Mouse (Mus musculus) limb, embryonic 14.5 days (tissue): ENCODE measurements around the gene Peg12. TPM values are rescaled to one million over a fixed set of nuclear protein-coding genes. Genes with fewer than 3 reads are reported as not detected.

Experiments used
- ATAC-seq: fragments of 200-750 bp; cut with Nextera tagmentation; 2 replicates; pipeline ENCODE4 v1.8.0; 2017; ENCODE audit warnings: low read depth, moderate number of reproducible peaks, moderate TSS enrichment; ENCODE audit not compliant: low FRiP score
- DNase-seq: peaks from one replicate; pipeline ENCODE4 v3.0.0-alpha.2; 2015; ENCODE audit warnings: low spot score
- H3K27ac ChIP-seq: fragments of 300-500 bp; sonication (generic); replicated peaks from 2 replicates; pipeline ENCODE4 v1.5.1; 2014; ENCODE audit warnings: low read depth, mild to moderate bottlenecking, low read length, moderate library complexity, mixed read lengths
- H3K27me3 ChIP-seq: fragments of 300-500 bp; sonication (generic); 2 replicates; pipeline ENCODE4 v1.6.1; 2014; ENCODE audit warnings: low read length, mixed read lengths; ENCODE audit not compliant: control insufficient read depth, insufficient read depth
- H3K36me3 ChIP-seq: fragments of 300-500 bp; sonication (generic); 2 replicates; pipeline ENCODE4 v1.6.1; 2014; ENCODE audit warnings: mild to moderate bottlenecking, low read length, moderate library complexity, mixed read lengths; ENCODE audit not compliant: control insufficient read depth, insufficient read depth
- H3K4me1 ChIP-seq: fragments of 300-500 bp; sonication (generic); 2 replicates; pipeline ENCODE4 v1.6.1; 2014; ENCODE audit warnings: antibody characterized with exemption, low read length, mixed read lengths; ENCODE audit not compliant: control insufficient read depth, insufficient read depth
- H3K4me2 ChIP-seq: fragments of 300-500 bp; sonication (generic); replicated peaks from 2 replicates; pipeline ENCODE4 v1.6.1; 2014; ENCODE audit warnings: low read depth, mild to moderate bottlenecking, low read length, moderate library complexity; ENCODE audit not compliant: severe bottlenecking
- H3K4me3 ChIP-seq: fragments of 300-500 bp; sonication (generic); replicated peaks from 2 replicates; pipeline ENCODE4 v1.5.1; 2014; ENCODE audit warnings: low read length
- H3K9ac ChIP-seq: fragments of 300-500 bp; sonication (generic); 2 replicates; pipeline ENCODE4 v1.6.1; 2014; ENCODE audit warnings: mild to moderate bottlenecking, low read depth, low read length, moderate library complexity; ENCODE audit not compliant: severe bottlenecking
- H3K9me3 ChIP-seq: fragments of 300-500 bp; sonication (generic); 2 replicates; pipeline ENCODE4 v1.6.1; 2016; ENCODE audit warnings: low read length; ENCODE audit not compliant: control insufficient read depth
- POLR2A ChIP-seq: fragments of 200-500 bp; IDR thresholded peaks from 2 replicates; pipeline ENCODE4 v1.8.0; 2012; ENCODE audit warnings: inconsistent platforms, mild to moderate bottlenecking, moderate library complexity, borderline replicate concordance; ENCODE audit not compliant: insufficient read depth, insufficient read length; ENCODE audit errors: extremely low read depth
- WGBS: fragments of 180-500 bp; shearing (Covaris S2); extraction: QIAGEN DNeasy Blood & Tissue Kit; methylation state at CpG from one replicate; pipeline ENCODE4 v1.1.7; 2014; 5-methylcytosine and 5-hydroxymethylcytosine counted together
- polyA plus RNA-seq, 2 experiments: library from polyadenylated mRNA; depleted of rRNA in 1 of 2; stranded (reverse) in 1 of 2; unstranded in 1 of 2; fragments of >200 nt; fragmentation: Nextera tagmentation in 1 of 2; extraction: Ambion mirVana in 1 of 2; gene quantifications; 2 replicates each; pipeline versions ENCODE4 v1.2.1 to v1.2.3; 2012 to 2014

Peg12 gene
- polyA plus RNA-seq, 2 experiments: 12.3 to 27.4 TPM

DNA sequence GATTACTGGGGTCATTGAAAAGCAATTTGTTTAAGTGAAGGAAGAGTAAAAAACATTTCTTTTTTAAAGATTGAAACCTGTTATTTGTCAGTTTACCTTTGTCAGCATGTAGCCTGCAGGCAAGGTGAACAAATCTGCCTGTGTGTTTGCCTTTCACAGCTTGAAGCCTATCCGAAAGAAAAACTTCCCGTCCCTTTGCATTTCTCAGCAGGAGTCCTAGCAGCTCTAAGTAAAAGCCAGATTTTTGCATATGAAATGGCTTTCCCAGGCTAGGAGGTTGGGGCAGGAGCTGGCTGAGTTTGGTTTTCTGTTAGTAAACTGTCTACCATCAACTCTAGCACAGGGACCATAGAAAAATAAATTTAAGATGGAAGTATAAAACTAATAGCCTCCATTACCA is 12.0 kb downstream of the Peg12 start:
- no peak for ATAC-seq
- Histone ChIP-seq H3K27me3 (no peaks in the 10 kb centered on the region), H3K4me3 (no peak overlapping the region), H3K36me3 (no peaks in the 10 kb centered on the region), H3K27ac (no peak overlapping the region), H3K4me1 (no peaks in the 10 kb centered on the region), H3K9me3 (no peaks in the 10 kb centered on the region), H3K4me2 (no peak overlapping the region), H3K9ac (no peak overlapping the region)
- no peak for DNase-seq
- WGBS: 25% methylated on average over 2 of the region's 2 CpGs
- TF ChIP-seq POLR2A: no peak

DNA sequence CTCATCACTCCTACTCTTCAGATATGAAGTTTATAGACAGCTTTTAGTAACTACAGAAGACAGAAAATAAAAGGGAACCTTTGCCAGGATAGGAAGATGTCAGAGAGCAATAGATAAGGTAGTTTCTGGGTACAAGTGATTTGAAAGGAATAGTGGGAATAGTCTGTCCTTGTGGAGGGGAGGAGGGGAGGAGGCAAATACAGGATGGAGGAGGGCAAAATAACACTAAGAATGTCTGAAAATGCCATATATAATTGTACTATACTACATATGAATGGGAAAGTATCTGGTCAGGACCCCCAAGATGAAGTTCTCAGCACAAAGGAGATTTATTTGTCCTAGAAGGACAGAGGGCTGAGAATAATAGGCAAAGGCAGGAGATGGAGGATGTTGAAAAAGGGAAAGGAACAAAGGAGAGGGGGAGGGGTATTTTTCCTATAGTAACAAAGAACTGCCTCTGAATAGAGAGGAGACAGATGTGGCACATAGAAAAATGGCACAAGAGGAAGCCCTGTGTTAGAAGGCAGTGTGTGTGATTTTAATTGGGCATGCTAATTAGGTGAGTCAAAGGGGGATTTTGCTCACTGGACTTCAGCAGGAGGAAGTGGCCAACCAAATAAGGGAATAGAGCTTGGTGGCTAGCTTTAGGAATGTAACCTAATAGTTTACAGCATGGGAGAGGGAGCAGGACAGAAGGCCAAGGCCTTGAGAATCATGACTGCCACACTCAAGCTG is 18.7 kb downstream of the Peg12 start:
- H3K36me3 ChIP-seq: no peaks in the 10 kb centered on the region
- no peaks in the 10 kb centered on the region for H3K4me1 ChIP-seq
- H3K4me3 ChIP-seq: no peak overlapping the region
- no peak overlapping the region for H3K27ac ChIP-seq
- DNase-seq (no peak), ATAC-seq (no peak)
- H3K4me2 ChIP-seq: no peak overlapping the region
- no peaks in the 10 kb centered on the region for H3K27me3 ChIP-seq
- no peak for TF ChIP-seq POLR2A
- H3K9me3 ChIP-seq: no peaks in the 10 kb centered on the region
- H3K9ac ChIP-seq: no peak overlapping the region

DNA sequence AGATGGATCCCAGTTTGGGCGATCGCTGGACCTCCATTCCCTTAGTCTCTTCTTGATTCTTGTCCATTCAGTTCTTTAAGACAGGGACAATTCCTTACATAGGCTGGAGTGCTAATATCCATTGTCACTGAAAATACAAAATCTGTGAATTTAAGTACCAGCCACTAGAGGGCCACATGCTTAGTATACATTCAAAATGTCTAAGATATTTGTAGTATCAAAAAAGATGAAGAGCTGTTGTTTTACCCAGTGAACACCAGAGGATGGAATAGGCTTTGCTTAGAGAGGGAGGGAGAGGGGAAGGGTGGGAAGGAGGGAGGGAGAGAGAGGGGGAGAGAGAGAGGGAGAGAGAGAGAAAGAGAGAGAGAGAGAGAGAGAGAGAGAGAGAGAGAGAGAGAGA is 27.9 kb downstream of the Peg12 start:
- Histone ChIP-seq H3K27ac (no peak overlapping the region), H3K4me1 (no peaks in the 10 kb centered on the region), H3K4me2 (no peak overlapping the region), H3K9ac (no peak overlapping the region), H3K36me3 (no peaks in the 10 kb centered on the region), H3K9me3 (no peaks in the 10 kb centered on the region), H3K27me3 (no peaks in the 10 kb centered on the region), H3K4me3 (no peak overlapping the region)
- no peak for ATAC-seq
- WGBS: 52% methylated on average over 2 of the region's 2 CpGs
- DNase-seq: no peak
- TF ChIP-seq POLR2A: no peak

DNA sequence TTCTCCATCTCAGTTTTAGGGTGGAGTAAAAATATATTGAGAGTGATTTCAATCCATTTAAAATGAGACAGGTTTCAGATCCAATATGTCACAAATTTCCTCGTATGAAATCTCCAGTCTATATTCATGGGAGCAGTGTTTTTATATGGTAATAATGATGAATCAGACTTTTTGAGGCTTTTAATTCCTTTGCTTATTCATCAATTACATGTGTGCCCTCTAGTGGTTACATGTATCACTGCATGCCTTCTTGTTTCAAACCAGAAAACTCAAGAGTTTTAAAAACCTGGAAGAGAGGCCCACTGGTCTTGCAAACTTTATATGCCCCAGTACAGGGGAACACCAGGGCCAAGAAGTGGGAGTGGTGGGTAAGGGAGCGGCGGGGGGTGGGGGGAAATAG is 31.1 kb downstream of the Peg12 start:
- Histone ChIP-seq H3K4me3 (no peak overlapping the region), H3K9me3 (no peaks in the 10 kb centered on the region), H3K36me3 (no peaks in the 10 kb centered on the region), H3K27me3 (no peaks in the 10 kb centered on the region), H3K9ac (no peak overlapping the region), H3K27ac (no peak overlapping the region), H3K4me2 (no peak overlapping the region), H3K4me1 (no peaks in the 10 kb centered on the region)
- no peak for TF ChIP-seq POLR2A
- DNase-seq (peak; percentile 11), ATAC-seq (no peak)
- 27% methylated on average over 3 of the region's 3 CpGs for WGBS

DNA sequence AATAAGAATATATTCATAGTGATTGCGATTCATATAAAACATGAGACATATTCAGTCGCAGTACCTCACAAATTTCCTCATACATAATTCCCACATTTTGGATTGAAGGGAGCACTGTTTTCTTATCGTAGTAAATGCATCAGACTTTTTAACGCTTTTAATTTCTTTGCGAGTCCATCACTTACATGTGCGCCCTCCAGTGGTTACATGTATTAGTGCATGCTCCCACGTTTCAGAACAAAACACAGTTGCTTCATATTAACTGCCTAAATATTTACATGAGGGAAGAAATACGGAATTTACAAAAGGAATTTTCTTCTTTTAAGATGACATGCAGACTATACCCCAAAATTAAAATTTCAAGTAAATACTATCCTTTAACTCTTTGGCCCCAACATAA is 36.0 kb downstream of the Peg12 start:
- H3K4me2 ChIP-seq: no peak overlapping the region
- no peak overlapping the region for H3K27ac ChIP-seq
- H3K4me3 ChIP-seq: no peak overlapping the region
- no peaks in the 10 kb centered on the region for H3K27me3 ChIP-seq
- 22% methylated on average over 8 of the region's 8 CpGs for WGBS
- H3K36me3 ChIP-seq: no peaks in the 10 kb centered on the region
- ATAC-seq (no peak), DNase-seq (no peak)
- no peaks in the 10 kb centered on the region for H3K9me3 ChIP-seq
- H3K4me1 ChIP-seq: no peaks in the 10 kb centered on the region
- TF ChIP-seq POLR2A: no peak
- no peak overlapping the region for H3K9ac ChIP-seq
